Mouse (Mus musculus): ENCODE measurements around the gene Rnf214.
A peak's percentile ranks its signal among the peaks of the same experiment; 100 is the strongest.
"Not testable (repeated sequence)": the region's sequence is repeated elsewhere in the genome, so short reads cannot be mapped to it uniquely, and the experiment has no call there.

Rnf214 gene

GRCm38 (mm10) chr9:45850528-45851155, 56.1 kb downstream of the Rnf214 start:
- no peak for DNase-seq (ENCODE audit: low spot score)

GRCm38 (mm10) chr9:45849528-45850408, 56.9 kb downstream of the Rnf214 start:
- DNase-seq (ENCODE audit: low spot score): peak; percentile 67

GRCm38 (mm10) chr9:45846891-45847460, 59.7 kb downstream of the Rnf214 start:
- no peak for DNase-seq (ENCODE audit: low spot score)

GRCm38 (mm10) chr9:45846176-45846575, 60.5 kb downstream of the Rnf214 start:
- not testable (repeated sequence) for DNase-seq (ENCODE audit: low spot score)

- DNase-seq (ENCODE audit: low spot score): no peak
Observed at GRCm38 (mm10) chr9:45845541-45845940, 61.2 kb downstream of the Rnf214 start.

GRCm38 (mm10) chr9:45843780-45844179, 62.9 kb downstream of the Rnf214 start:
- DNase-seq (ENCODE audit: low spot score): no peak

- no peak for DNase-seq (ENCODE audit: low spot score)
Observed at GRCm38 (mm10) chr9:45843007-45843406, 63.7 kb downstream of the Rnf214 start.

GRCm38 (mm10) chr9:45841458-45841857, 65.3 kb downstream of the Rnf214 start:
- no peak for DNase-seq (ENCODE audit: low spot score)

GRCm38 (mm10) chr9:45840331-45840730, 66.4 kb downstream of the Rnf214 start:
- DNase-seq (ENCODE audit: low spot score): no peak

GRCm38 (mm10) chr9:45839982-45840300, 66.8 kb downstream of the Rnf214 start:
- DNase-seq (ENCODE audit: low spot score): no peak

GRCm38 (mm10) chr9:45839139-45839981, 67.4 kb downstream of the Rnf214 start:
- no peak for DNase-seq (ENCODE audit: low spot score)

- peak; percentile 84 for DNase-seq (ENCODE audit: low spot score)
Observed at GRCm38 (mm10) chr9:45838434-45839138, 68.1 kb downstream of the Rnf214 start, which contains the start of gene Bace1. Bace1 (plus strand) TSS chr9:45838580.

- no peak for DNase-seq (ENCODE audit: low spot score)
Observed at GRCm38 (mm10) chr9:45838069-45838433, 68.7 kb downstream of the Rnf214 start.

- no peak for DNase-seq (ENCODE audit: low spot score)
Observed at GRCm38 (mm10) chr9:45833461-45833860, 73.2 kb downstream of the Rnf214 start.

- DNase-seq (ENCODE audit: low spot score): no peak
Observed at GRCm38 (mm10) chr9:45832898-45833297, 73.8 kb downstream of the Rnf214 start.

- DNase-seq (ENCODE audit: low spot score): peak; percentile 76
Observed at GRCm38 (mm10) chr9:45829107-45829506, 77.6 kb downstream of the Rnf214 start.

GRCm38 (mm10) chr9:45828291-45828963, 78.3 kb downstream of the Rnf214 start, which contains the start of gene Cep164:
Cep164 (minus strand) TSS chr9:45828691.
- peak; percentile 90 for DNase-seq (ENCODE audit: low spot score)

- DNase-seq (ENCODE audit: low spot score): peak; percentile 79
Observed at GRCm38 (mm10) chr9:45827663-45828290, 78.9 kb downstream of the Rnf214 start.

- no peak for DNase-seq (ENCODE audit: low spot score)
Observed at GRCm38 (mm10) chr9:45818406-45819011, 88.2 kb downstream of the Rnf214 start.

GRCm38 (mm10) chr9:45815525-45815924, 91.2 kb downstream of the Rnf214 start:
- DNase-seq (ENCODE audit: low spot score): no peak
